In genomic region chr4:137851484-137851883, GRCm38 (mm10) we compare ENCODE assay signal across 9 mouse cellular contexts. TPM values are rescaled to one million over a fixed set of nuclear protein-coding genes. Genes with fewer than 3 reads are reported as not detected.
A peak's percentile ranks its signal among the peaks of the same experiment; 100 is the strongest.
DNase-seq lines count a peak whose midpoint lies in the region; ATAC-seq and TF ChIP-seq lines count a peak whose summit lies in the region.
"Had no signal": no experiment of that assay in that cellular context is flagged by ENCODE, and none has a peak within 500 bp of the region (broad histone marks: within the 10 kb centered on the region; RNA-seq: fewer than 3 reads in every experiment).

No protein-coding gene starts in this region.

- peak; percentile 82 for TF ChIP-seq CTCF in kidney, adult 2 months (conservative IDR thresholded peaks at IDR 0.05; ENCODE audit: insufficient read depth, insufficient read length, low read depth, low read length)
- peak; percentile 78 for TF ChIP-seq CTCF in lung, embryonic 14.5 days (IDR thresholded peaks at IDR 0.05; ENCODE audit: low read depth)

- TF ChIP-seq POLR2A in kidney, adult 2 months (IDR thresholded peaks at IDR 0.05; ENCODE audit: low read depth, low read length): no peak

- no peak for ATAC-seq in kidney, embryonic 14.5 days (ENCODE audit: low FRiP score, low TSS enrichment)
- no peak for ATAC-seq in lung, embryonic 14.5 days (ENCODE audit: insufficient read depth)
- no peak for ATAC-seq in monocyte, adult 5-6 weeks (replicated peaks; ENCODE audit: insufficient number of reproducible peaks, low FRiP score, low TSS enrichment, poor library complexity, severe bottlenecking)

- no peak overlapping the region for H3K4me2 ChIP-seq in kidney, embryonic 14.5 days (replicated peaks; ENCODE audit: low read depth, low read length)
- H3K4me2 ChIP-seq in lung, embryonic 14.5 days: no peak overlapping the region

- H3K27me3 ChIP-seq in kidney, adult 2 months (replicated peaks; ENCODE audit: control insufficient read depth, insufficient read depth, low read length): no peaks in the 10 kb centered on the region
- H3K27me3 ChIP-seq in kidney, embryonic 14.5 days (ENCODE audit: control insufficient read depth, insufficient read depth, low read length): no peaks in the 10 kb centered on the region
- no peaks in the 10 kb centered on the region for H3K27me3 ChIP-seq in lung, embryonic 14.5 days (ENCODE audit: insufficient read depth, low read length)

- no peak overlapping the region for H3K27ac ChIP-seq in kidney, adult 2 months (ENCODE audit: insufficient read depth, low read depth, low read length)
- no peak overlapping the region for H3K27ac ChIP-seq in kidney, embryonic 14.5 days (ENCODE audit: low read depth, low read length)
- no peak overlapping the region for H3K27ac ChIP-seq in lung, embryonic 14.5 days (ENCODE audit: low read depth)

- H3K4me3 ChIP-seq in kidney, adult 2 months (ENCODE audit: insufficient read depth, low read depth, low read length): no peak overlapping the region
- H3K4me3 ChIP-seq in kidney, embryonic 14.5 days (ENCODE audit: low read length): no peak overlapping the region
- H3K4me3 ChIP-seq in lung, embryonic 14.5 days (ENCODE audit: low read depth, low read length): no peak overlapping the region

- no peaks in the 10 kb centered on the region for H3K9me3 ChIP-seq in kidney, embryonic 14.5 days (ENCODE audit: control insufficient read depth, low read length)
- no peaks in the 10 kb centered on the region for H3K9me3 ChIP-seq in lung, embryonic 14.5 days (ENCODE audit: low read depth, low read length)

- H3K36me3 ChIP-seq in kidney, adult 2 months (ENCODE audit: control insufficient read depth, insufficient read depth, low read length): no peaks in the 10 kb centered on the region
- no peaks in the 10 kb centered on the region for H3K36me3 ChIP-seq in kidney, embryonic 14.5 days (ENCODE audit: control insufficient read depth, insufficient read depth, low read length)
- H3K36me3 ChIP-seq in lung, embryonic 14.5 days (ENCODE audit: insufficient read depth): no peaks in the 10 kb centered on the region

- peaks cover 5% of the 10 kb centered on the region for H3K4me1 ChIP-seq in kidney, adult 2 months (ENCODE audit: control insufficient read depth, insufficient read depth, low read length)
- H3K4me1 ChIP-seq in kidney, embryonic 14.5 days (ENCODE audit: control insufficient read depth, insufficient read depth, low read length): no peaks in the 10 kb centered on the region
- no peaks in the 10 kb centered on the region for H3K4me1 ChIP-seq in lung, embryonic 14.5 days (ENCODE audit: insufficient read depth)

- 38% methylated on average over 2 of the region's 2 CpGs for WGBS in kidney, adult 2 months
- 61% methylated on average over 2 of the region's 2 CpGs for WGBS in kidney, embryonic 14.5 days
- 48% methylated on average over 2 of the region's 2 CpGs for WGBS in lung, embryonic 14.5 days

- DNase-seq in kidney, adult 2 months: peak; percentile 76
- peak; percentile 59 to 63 for DNase-seq in B cell, adult 2 months
- peak; percentile 63 for DNase-seq in NIH3T3 (ENCODE audit: low read depth)
- DNase-seq in forelimb bud, embryonic 11.5 days (ENCODE audit: low read depth, low spot score): peak; percentile 59
- DNase-seq in lung, embryonic 14.5 days: peak; percentile 81
- DNase-seq in urinary bladder, postnatal 36 days (ENCODE audit: low spot score in 2 of 2): no peak

- no peak overlapping the region for H3K9ac ChIP-seq in kidney, embryonic 14.5 days (ENCODE audit: low read depth, low read length)
- no peak overlapping the region for H3K9ac ChIP-seq in lung, embryonic 14.5 days

RNA-seq across cellular contexts. Expression of gene Ece1, which starts 10.6 kb away (rescaled TPM):
- 30.7 and 33.7 TPM in 2 replicates for polyA plus RNA-seq in kidney, adult 2 months (2012; rRNA removed)
- polyA plus RNA-seq in kidney, embryonic 14.5 days (2014; fragmentation: Nextera tagmentation; extraction: Ambion mirVana): 35.0 and 69.0 TPM in 2 replicates
- polyA plus RNA-seq in lung, embryonic 14.5 days (2014; fragmentation: Nextera tagmentation; extraction: Ambion mirVana): 59.3 and 71.2 TPM in 2 replicates
- 7.1 to 11.7 TPM (median 9.6 TPM) in 3 replicates for total RNA-seq in monocyte, adult 5-6 weeks (2017)

RNA-seq across cellular contexts. Expression of gene Alpl, which starts 55.3 kb away (rescaled TPM):
- polyA plus RNA-seq in kidney, adult 2 months (2012; rRNA removed): 564 and 569 TPM in 2 replicates
- 5.9 and 10.2 TPM in 2 replicates for polyA plus RNA-seq in kidney, embryonic 14.5 days (2014; fragmentation: Nextera tagmentation; extraction: Ambion mirVana)
- 3.5 and 4.1 TPM in 2 replicates for polyA plus RNA-seq in lung, embryonic 14.5 days (2014; fragmentation: Nextera tagmentation; extraction: Ambion mirVana)
- not detected in 3 replicates for total RNA-seq in monocyte, adult 5-6 weeks (2017)
- total RNA-seq: common myeloid progenitor, adult 5-6 weeks had no signal

Comparison
In these comparisons a context has a peak if more than half of its experiments do, and no peak if none do; other contexts are left out.
1. RNA of gene Alpl, which starts 55.3 kb away (polyA plus RNA-seq): 564 to 569 TPM in kidney, adult 2 months; 5.9 to 10.2 TPM in kidney, embryonic 14.5 days and 3.5 to 4.1 TPM in lung, embryonic 14.5 days; every median in the first group is over 10 times any median in the second.
2. DNase-seq: peak in kidney, adult 2 months (single experiment), B cell, adult 2 months (2 of 2), NIH3T3 (single experiment), forelimb bud, embryonic 11.5 days (single experiment) and lung, embryonic 14.5 days (single experiment); none in urinary bladder, postnatal 36 days (0 of 2).